Mouse (Mus musculus) regulatory T cell (primary cell): ENCODE data around the gene March2.

Source experiments
- in situ Hi-C: fragments of 300-600 bp; cut with MboI, MseI; formaldehyde crosslinking; loops from one replicate; pipeline ENCODE4 v1.15.1; 2025; ENCODE audit warnings: high pct_unique_total_duplicates

Gene March2

GRCm38 (mm10) chr17:33718944-33719725, 665 bp upstream of the March2 start:
- in situ Hi-C loops = no loop called here

DNA sequence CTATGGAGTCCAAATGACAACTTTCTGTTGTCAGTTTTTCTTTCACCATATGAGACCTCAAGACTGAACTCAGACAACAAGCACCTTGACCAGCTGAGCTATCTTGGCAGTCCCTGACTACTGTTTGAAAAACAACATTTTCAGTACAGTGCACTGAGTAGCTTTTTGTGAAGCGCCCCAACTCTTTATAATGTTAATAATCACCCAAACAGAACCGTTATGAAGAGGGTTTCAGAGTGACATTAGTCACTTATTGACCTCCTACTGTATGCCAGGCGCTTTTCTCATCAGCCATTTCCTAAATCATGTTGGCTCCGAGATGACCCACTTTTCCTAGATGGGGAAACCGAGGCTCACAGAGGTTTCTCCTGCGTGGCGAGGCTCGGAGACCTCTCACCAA, 488 bp downstream of the March2 start:
- in situ Hi-C loops = no loop called here

DNA sequence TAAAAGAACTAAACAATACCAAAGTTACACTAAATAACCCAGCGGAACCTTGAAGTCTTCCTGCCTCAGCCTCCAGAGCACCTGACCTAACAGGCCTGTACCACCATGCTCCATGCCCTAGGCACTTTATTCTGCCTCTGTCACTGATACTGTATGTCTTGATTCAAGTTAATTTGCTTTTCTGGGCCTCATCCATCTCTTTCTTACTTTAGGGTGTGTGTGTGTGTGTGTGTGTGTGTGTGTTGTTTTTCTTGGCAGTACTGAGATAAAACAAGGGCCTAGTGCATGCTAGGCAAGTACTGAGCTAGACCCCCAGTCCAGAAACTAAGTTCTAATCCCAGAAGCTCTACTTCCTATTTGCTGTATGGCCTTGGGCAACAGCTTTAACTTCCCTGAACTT, 1.2 kb downstream of the March2 start:
- in situ Hi-C loops = no loop called here

DNA sequence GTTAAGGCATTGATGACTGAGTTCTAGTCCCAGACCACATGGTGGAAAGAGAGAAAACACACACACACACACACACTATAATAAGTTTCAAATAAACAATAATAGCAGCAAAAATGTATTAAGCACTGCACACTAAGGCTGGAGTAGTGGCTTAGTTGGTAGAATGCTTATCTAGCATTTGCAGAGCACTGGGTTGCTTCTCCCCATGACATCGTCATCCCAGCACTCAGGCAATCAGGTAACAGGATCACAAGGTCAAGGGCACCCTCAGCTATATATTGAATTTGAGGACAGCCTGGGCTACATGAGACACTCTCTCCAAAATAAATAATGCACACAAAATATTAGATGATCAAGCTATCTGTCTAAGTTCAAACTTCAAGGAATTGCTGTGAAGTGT, 3.7 kb downstream of the March2 start:
- in situ Hi-C loops = no loop called here

DNA sequence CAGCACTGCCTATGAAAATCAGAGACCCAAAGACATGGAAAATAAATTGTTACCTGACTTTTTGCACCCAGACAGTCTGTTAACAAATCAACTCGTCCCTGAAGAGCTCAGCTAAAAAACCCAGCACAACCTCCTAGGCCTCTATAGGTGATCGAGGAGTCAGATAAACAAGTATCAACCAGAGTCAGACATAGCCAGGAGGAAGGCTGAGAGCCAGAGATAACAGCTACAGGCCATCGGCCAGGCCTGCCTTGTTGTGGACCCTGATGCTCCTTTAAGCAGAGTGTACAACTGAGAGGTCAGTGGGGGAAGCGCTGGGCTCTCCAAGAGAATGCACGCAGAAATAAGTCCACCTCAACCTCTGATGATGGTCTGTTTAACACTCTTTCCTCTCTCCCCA, 5.2 kb downstream of the March2 start:
- in situ Hi-C loops = no loop called here

DNA sequence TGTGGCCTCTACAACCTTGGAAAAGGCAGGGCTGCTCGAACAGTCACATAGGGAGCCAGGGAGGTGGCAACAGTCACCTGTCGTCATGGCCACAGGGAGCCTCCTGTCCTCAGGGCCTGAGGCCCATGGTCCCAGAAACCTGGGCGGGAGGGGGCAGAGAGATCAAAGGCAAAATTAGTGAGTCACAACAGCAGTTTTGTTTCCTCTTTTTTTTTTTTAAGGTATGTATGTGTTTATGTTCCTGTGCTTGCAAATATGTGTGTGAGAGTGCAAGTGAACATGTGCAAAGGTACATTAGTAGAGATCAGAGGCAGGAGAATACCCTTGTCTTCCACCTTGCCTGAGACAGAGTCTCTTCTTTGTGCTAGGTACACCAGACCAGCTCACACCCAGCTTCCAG, 8.6 kb downstream of the March2 start:
- in situ Hi-C loops = no loop called here

GRCm38 (mm10) chr17:33703091-33703490, 15.4 kb downstream of the March2 start:
- in situ Hi-C loops = no loop called here

GRCm38 (mm10) chr17:33702178-33702577, 16.3 kb downstream of the March2 start:
- in situ Hi-C loops = no loop called here

GRCm38 (mm10) chr17:33695471-33695870, 23.0 kb downstream of the March2 start:
- in situ Hi-C loops = no loop called here

DNA sequence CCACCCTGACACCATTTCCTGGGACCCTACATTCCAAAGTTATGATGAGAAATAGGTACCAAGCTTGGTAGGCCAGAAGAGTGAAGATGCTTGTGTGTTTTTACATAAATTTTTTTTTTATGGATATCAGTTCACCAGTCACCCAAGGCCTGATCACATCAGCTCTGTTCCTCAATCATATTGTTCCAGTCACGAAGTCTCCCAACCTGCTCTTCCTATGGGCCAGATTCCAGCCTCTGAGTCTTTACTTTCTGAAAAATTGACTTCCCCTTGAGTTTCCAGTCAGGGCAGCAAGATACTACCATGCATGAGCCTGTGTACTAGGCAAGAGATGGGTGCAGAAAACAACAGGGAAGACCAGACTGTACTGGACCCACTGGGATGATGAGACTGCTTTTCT, 31.7 kb downstream of the March2 start, which contains the start of gene Hnrnpm:
TSS of gene Hnrnpm (minus strand) at position 101 of the 400 bp plus-strand sequence.
- in situ Hi-C loops = no loop called here

DNA sequence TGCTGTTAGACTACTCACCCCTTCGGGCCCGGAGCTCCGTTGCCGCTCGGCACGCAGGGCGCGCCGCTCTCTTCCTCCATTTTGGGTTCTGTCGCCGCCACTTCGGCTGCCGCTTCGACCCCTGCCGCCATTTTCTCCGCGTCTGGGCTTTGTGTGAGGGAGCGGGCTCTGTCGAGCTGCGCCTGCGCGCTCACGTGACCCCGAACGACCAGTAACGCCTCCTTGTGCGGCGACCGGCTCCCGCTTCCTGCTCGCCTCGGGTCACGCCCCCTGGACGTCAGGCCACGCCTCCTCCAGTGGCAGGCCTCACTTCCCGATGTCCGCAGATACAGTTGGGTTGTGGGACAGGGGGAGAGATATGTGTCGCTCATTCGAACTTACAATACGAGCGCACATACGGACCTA, 33.2 kb downstream of the March2 start:
- in situ Hi-C loops = no loop called here

- in situ Hi-C loops = loop anchor here (5.0 kb wide), 1 partner anchor 57 kb away; the partner anchor contains the start of gene Zfp414
Observed at GRCm38 (mm10) chr17:33684671-33685231, 33.7 kb downstream of the March2 start.

GRCm38 (mm10) chr17:33681767-33682166, 36.7 kb downstream of the March2 start:
- in situ Hi-C loops = loop anchor here (5.0 kb wide), 1 partner anchor 54 kb away; the partner anchor contains the start of gene Zfp414

GRCm38 (mm10) chr17:33678771-33679170, 39.7 kb downstream of the March2 start:
- in situ Hi-C loops = no loop called here

DNA sequence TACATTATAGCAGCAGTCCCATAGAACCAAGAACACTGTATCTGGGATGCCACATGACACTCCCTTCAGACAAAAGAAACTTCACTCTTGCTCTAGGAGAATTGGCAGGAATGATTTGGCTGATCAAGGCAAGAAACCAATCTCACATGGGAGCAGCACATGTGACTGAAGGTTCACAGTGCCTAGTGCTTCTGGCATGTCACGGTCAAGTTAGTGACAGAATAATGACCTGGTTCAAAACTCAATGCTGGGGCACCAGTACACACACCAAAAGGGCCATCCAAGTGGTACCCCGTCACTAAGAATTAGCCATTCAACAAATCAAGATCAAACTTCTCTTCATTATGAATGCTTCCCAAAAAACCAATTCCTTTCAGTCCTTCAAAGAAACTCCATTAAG, 42.4 kb downstream of the March2 start:
- in situ Hi-C loops = no loop called here

DNA sequence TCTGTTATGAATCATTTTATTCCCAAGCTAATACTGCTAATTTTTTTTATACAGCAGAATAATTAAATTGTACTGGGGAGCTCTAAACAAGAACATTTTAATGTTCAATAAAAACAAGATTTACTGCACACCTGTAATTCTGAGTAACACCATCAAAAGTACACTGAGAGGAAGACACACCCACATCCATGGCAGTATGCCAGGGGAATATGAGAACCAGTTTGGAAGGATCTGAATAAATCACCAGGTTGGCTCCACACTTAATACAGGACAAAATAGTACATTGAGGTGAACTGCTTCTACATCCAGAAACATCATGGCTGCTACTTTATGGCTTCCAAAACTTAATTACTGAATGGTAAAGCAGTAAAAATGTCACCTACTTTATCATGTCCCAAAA, 43.0 kb downstream of the March2 start:
- in situ Hi-C loops = no loop called here

DNA sequence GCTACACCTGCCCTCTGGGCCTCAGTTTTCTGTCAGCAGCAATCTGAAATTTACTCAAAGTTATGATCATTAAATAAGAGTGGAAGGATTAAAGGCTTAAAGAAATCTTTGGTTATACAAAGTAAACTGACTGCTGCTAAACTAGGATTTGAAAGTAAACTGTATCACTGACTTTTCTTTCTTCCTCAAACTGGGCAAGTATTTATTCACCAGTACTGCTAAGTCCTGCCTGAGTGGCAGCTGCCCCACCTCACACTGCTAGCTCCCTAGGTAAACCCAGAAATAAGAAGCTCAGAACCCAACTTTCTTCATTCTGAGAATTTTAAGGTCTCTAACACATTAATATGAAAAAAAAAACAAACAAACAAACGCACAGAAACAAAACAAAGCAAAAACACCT, 44.6 kb downstream of the March2 start:
- in situ Hi-C loops = no loop called here

- in situ Hi-C loops = loop anchor here (10.0 kb wide), 1 partner anchor 215 kb away; no protein-coding TSS in a partner anchor
Observed at GRCm38 (mm10) chr17:33669681-33670080, 48.8 kb downstream of the March2 start.

- in situ Hi-C loops = loop anchor here (10.0 kb wide), 1 partner anchor 218 kb away; no protein-coding TSS in a partner anchor
Observed at GRCm38 (mm10) chr17:33666813-33667212, 51.7 kb downstream of the March2 start.

GRCm38 (mm10) chr17:33649781-33650475, 68.5 kb downstream of the March2 start:
- in situ Hi-C loops = no loop called here

DNA sequence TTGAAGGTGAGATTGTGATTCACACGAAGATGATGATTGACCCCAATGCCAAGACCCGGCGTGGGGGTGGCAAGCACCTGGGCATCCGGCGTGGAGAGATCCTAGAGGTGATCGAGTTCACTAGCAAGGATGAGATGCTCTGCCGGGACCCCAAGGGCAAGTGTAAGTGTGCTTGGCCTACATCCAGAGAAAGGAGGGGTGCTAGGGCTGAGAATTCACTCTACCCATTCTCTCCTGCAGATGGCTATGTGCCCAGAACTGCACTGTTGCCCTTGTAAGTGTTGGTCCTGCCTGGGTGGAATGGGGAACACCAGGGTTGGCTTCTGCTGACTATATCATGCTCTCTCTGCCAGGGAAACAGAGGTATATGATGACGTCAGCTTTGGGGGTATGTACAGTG, 73.4 kb downstream of the March2 start:
- in situ Hi-C loops = no loop called here

- in situ Hi-C loops = no loop called here
Observed at GRCm38 (mm10) chr17:33644068-33644467, 74.4 kb downstream of the March2 start.
